Mouse (Mus musculus): Measurements from ENCODE around the gene Gm17349. TPM values are rescaled to one million over a fixed set of nuclear protein-coding genes. Genes with fewer than 3 reads are reported as not detected.
"Not testable (repeated sequence)": the region's sequence is repeated elsewhere in the genome, so short reads cannot be mapped to it uniquely, and the experiment has no call there.

The Gm17349 gene
- polyA plus RNA-seq, 2 experiments: not detected

GRCm38 (mm10) chr15:99727525-99727924, 22.2 kb upstream of the Gm17349 start:
- no peak overlapping the region for H3K9ac ChIP-seq (replicated peaks)
- H3K4me2 ChIP-seq (ENCODE audit: low read depth): no peak overlapping the region
- H3K4me1 ChIP-seq (replicated peaks; ENCODE audit: control insufficient read depth in 2 of 2, insufficient read depth in 2 of 2, low read length in 1 of 2): peaks cover 2 to 15% of the 10 kb centered on the region in 2 experiments; a peak in 2 of 4 replicates
- WGBS (ENCODE audit: insufficient replicate concordance): 86% methylated on average over 12 of the region's 12 CpGs
- ATAC-seq (ENCODE audit: insufficient read depth) (no peak), DNase-seq (ENCODE audit: low read depth in 3 of 3, low spot score in 3 of 3) (no peak)
- H3K27me3 ChIP-seq (ENCODE audit: control insufficient read depth, insufficient read depth, low read length): no peaks in the 10 kb centered on the region
- no peaks in the 10 kb centered on the region for H3K9me3 ChIP-seq (ENCODE audit: control insufficient read depth, low read length)
- H3K36me3 ChIP-seq (replicated peaks; ENCODE audit: control insufficient read depth, insufficient read depth, low read depth): peaks cover 11% of the 10 kb centered on the region
- H3K4me3 ChIP-seq (ENCODE audit: insufficient read depth in 1 of 2, low read depth in 2 of 2, low read length in 2 of 2): no peak overlapping the region
- no peak for TF ChIP-seq EP300 (IDR thresholded peaks at IDR 0.05; ENCODE audit: low read depth)
- TF ChIP-seq CTCF (IDR thresholded peaks at IDR 0.05; ENCODE audit: low read depth): no peak
- H3K27ac ChIP-seq: no peak overlapping the region

- H3K4me1 ChIP-seq (replicated peaks; ENCODE audit: control insufficient read depth in 2 of 2, insufficient read depth in 2 of 2, low read length in 1 of 2): peaks cover 2 to 15% of the 10 kb centered on the region in 2 experiments; a peak in 2 of 4 replicates
- 75% methylated on average over 4 of the region's 5 CpGs for WGBS (ENCODE audit: insufficient replicate concordance)
- H3K9me3 ChIP-seq (ENCODE audit: control insufficient read depth, low read length); H3K4me2 ChIP-seq (ENCODE audit: low read depth); H3K9ac ChIP-seq (replicated peaks); H3K27ac ChIP-seq; H3K4me3 ChIP-seq (ENCODE audit: insufficient read depth in 1 of 2, low read depth in 2 of 2, low read length in 2 of 2); ATAC-seq (ENCODE audit: insufficient read depth); DNase-seq (ENCODE audit: low read depth in 3 of 3, low spot score in 3 of 3); H3K27me3 ChIP-seq (ENCODE audit: control insufficient read depth, insufficient read depth, low read length): not testable (repeated sequence)
- peaks cover 11% of the 10 kb centered on the region for H3K36me3 ChIP-seq (replicated peaks; ENCODE audit: control insufficient read depth, insufficient read depth, low read depth)
Measured at GRCm38 (mm10) chr15:99727039-99727438, 21.7 kb upstream of the Gm17349 start.

GRCm38 (mm10) chr15:99726549-99726948, 21.3 kb upstream of the Gm17349 start:
- peaks cover 2 to 15% of the 10 kb centered on the region in 2 experiments; a peak in 2 of 4 replicates for H3K4me1 ChIP-seq (replicated peaks; ENCODE audit: control insufficient read depth in 2 of 2, insufficient read depth in 2 of 2, low read length in 1 of 2)
- no peak for TF ChIP-seq CTCF (IDR thresholded peaks at IDR 0.05; ENCODE audit: low read depth)
- TF ChIP-seq EP300 (IDR thresholded peaks at IDR 0.05; ENCODE audit: low read depth): no peak
- H3K27ac ChIP-seq: no peak overlapping the region
- ATAC-seq (ENCODE audit: insufficient read depth) (no peak), DNase-seq (ENCODE audit: low read depth in 3 of 3, low spot score in 3 of 3) (no peak)
- H3K9ac ChIP-seq (replicated peaks): peak overlapping the region; percentile 90
- no peaks in the 10 kb centered on the region for H3K9me3 ChIP-seq (ENCODE audit: control insufficient read depth, low read length)
- 57% methylated on average over 2 of the region's 2 CpGs for WGBS (ENCODE audit: insufficient replicate concordance)
- H3K4me2 ChIP-seq (ENCODE audit: low read depth): peak overlapping the region; percentile 90
- H3K4me3 ChIP-seq (ENCODE audit: insufficient read depth in 1 of 2, low read depth in 2 of 2, low read length in 2 of 2): peak overlapping the region; percentile 38 to 92
- H3K27me3 ChIP-seq (ENCODE audit: control insufficient read depth, insufficient read depth, low read length): no peaks in the 10 kb centered on the region
- peaks cover 11% of the 10 kb centered on the region for H3K36me3 ChIP-seq (replicated peaks; ENCODE audit: control insufficient read depth, insufficient read depth, low read depth)

GRCm38 (mm10) chr15:99725341-99726155, 20.3 kb upstream of the Gm17349 start, which contains the start of gene Cox14:
Gene Cox14 (plus strand): TSS chr15:99725618.
- Histone ChIP-seq H3K27me3 (ENCODE audit: control insufficient read depth, insufficient read depth, low read length) (no peaks in the 10 kb centered on the region), H3K36me3 (replicated peaks; ENCODE audit: control insufficient read depth, insufficient read depth, low read depth) (peaks cover 11% of the 10 kb centered on the region), H3K4me2 (ENCODE audit: low read depth) (peak within 1 kb of the TSS; percentile 90), H3K27ac (peak within 1 kb of the TSS; percentile 34), H3K4me1 (replicated peaks; ENCODE audit: control insufficient read depth in 2 of 2, insufficient read depth in 2 of 2, low read length in 1 of 2) (peaks cover 2 to 15% of the 10 kb centered on the region in 2 experiments; a peak in 2 of 4 replicates), H3K9ac (replicated peaks) (peak within 1 kb of the TSS; percentile 90), H3K9me3 (ENCODE audit: control insufficient read depth, low read length) (no peaks in the 10 kb centered on the region), H3K4me3 (ENCODE audit: insufficient read depth in 1 of 2, low read depth in 2 of 2, low read length in 2 of 2) (peak within 1 kb of the TSS; percentile 80 to 92)
- DNase-seq (ENCODE audit: low read depth in 3 of 3, low spot score in 3 of 3): peak; percentile 93 to 96 (median 95)
- under 1% methylated on average over 67 of the region's 68 CpGs for WGBS (ENCODE audit: insufficient replicate concordance)
- ATAC-seq (ENCODE audit: insufficient read depth): peak; percentile 91
- peak; percentile 99 for TF ChIP-seq CTCF (IDR thresholded peaks at IDR 0.05; ENCODE audit: low read depth)
- no peak for TF ChIP-seq EP300 (IDR thresholded peaks at IDR 0.05; ENCODE audit: low read depth)

- Histone ChIP-seq H3K27me3 (ENCODE audit: control insufficient read depth, insufficient read depth, low read length) (no peaks in the 10 kb centered on the region), H3K9me3 (ENCODE audit: control insufficient read depth, low read length) (no peaks in the 10 kb centered on the region), H3K27ac (no peak overlapping the region), H3K9ac (replicated peaks) (peak overlapping the region; percentile 19; the same call in 1 of the 2 replicates), H3K4me2 (ENCODE audit: low read depth) (peak overlapping the region; percentile 90), H3K4me3 (ENCODE audit: insufficient read depth in 1 of 2, low read depth in 2 of 2, low read length in 2 of 2) (peak overlapping the region; percentile 15 to 23; a peak in 3 of 4 replicates), H3K4me1 (replicated peaks; ENCODE audit: control insufficient read depth in 2 of 2, insufficient read depth in 2 of 2, low read length in 1 of 2) (peaks cover 2 to 15% of the 10 kb centered on the region in 2 experiments; a peak in 2 of 4 replicates), H3K36me3 (replicated peaks; ENCODE audit: control insufficient read depth, insufficient read depth, low read depth) (peaks cover 11% of the 10 kb centered on the region)
- ATAC-seq (ENCODE audit: insufficient read depth) (0 out of 2 replicates have a peak, but pooled peaks have one; percentile 5), DNase-seq (ENCODE audit: low read depth in 3 of 3, low spot score in 3 of 3) (peak in 2 of 3 experiments; percentile 55 to 59)
- 16% methylated on average over 16 of the region's 16 CpGs for WGBS (ENCODE audit: insufficient replicate concordance)
- peak; percentile 70 for TF ChIP-seq CTCF (IDR thresholded peaks at IDR 0.05; ENCODE audit: low read depth)
- no peak for TF ChIP-seq EP300 (IDR thresholded peaks at IDR 0.05; ENCODE audit: low read depth)
Measured at GRCm38 (mm10) chr15:99724292-99725021, 19.2 kb upstream of the Gm17349 start.

Data from liver, embryonic 14.5 days (tissue).